Mouse (Mus musculus): ENCODE measurements around the gene Gm5460. TPM values are rescaled to one million over a fixed set of nuclear protein-coding genes. Genes with fewer than 3 reads are reported as not detected.

The Gm5460 gene
- not detected for total RNA-seq (2021)
- long read RNA-seq = 0 reads

- DNase-seq (ENCODE audit: low spot score in 2 of 2) = no peak
These were observed at the start of gene Gm5460 for GRCm38 (mm10) chr14:34016381-34016780. Gene Gm5460, plus strand, starts transcription at chr14:34016758.

GRCm38 (mm10) chr14:33972679-33973078 is 43.9 kb upstream of the Gm5460 start:
- no peak for DNase-seq (ENCODE audit: low spot score in 2 of 2)

GRCm38 (mm10) chr14:33974752-33975151 is 41.8 kb upstream of the Gm5460 start:
- peak in 1 of 2 experiments; percentile 19 for DNase-seq (ENCODE audit: low spot score in 2 of 2)

- DNase-seq (ENCODE audit: low spot score in 2 of 2) = no peak
These were observed 38.8 kb upstream of the Gm5460 start for GRCm38 (mm10) chr14:33977748-33978147.

- DNase-seq (ENCODE audit: low spot score in 2 of 2) = peak in 1 of 2 experiments; percentile 17
These were observed 37.9 kb upstream of the Gm5460 start, which contains the start of gene Zfp488 for GRCm38 (mm10) chr14:33978604-33979059. Gene Zfp488, minus strand, starts transcription at chr14:33978764.

- DNase-seq (ENCODE audit: low spot score in 2 of 2) = no peak
These were observed 27.4 kb upstream of the Gm5460 start for GRCm38 (mm10) chr14:33989201-33989600.

- DNase-seq (ENCODE audit: low spot score in 2 of 2) = no peak
These were observed 24.6 kb upstream of the Gm5460 start for GRCm38 (mm10) chr14:33991971-33992370.

- DNase-seq (ENCODE audit: low spot score in 2 of 2) = no peak
These were observed 23.5 kb upstream of the Gm5460 start for GRCm38 (mm10) chr14:33993051-33993450.

- no peak for DNase-seq (ENCODE audit: low spot score in 2 of 2)
These were observed 22.9 kb upstream of the Gm5460 start for GRCm38 (mm10) chr14:33993521-33994289.

- DNase-seq (ENCODE audit: low spot score in 2 of 2) = no peak
These were observed 19.1 kb upstream of the Gm5460 start for GRCm38 (mm10) chr14:33997427-33997826.

- DNase-seq (ENCODE audit: low spot score in 2 of 2) = no peak
These were observed 16.5 kb upstream of the Gm5460 start for GRCm38 (mm10) chr14:34000076-34000475.

- DNase-seq (ENCODE audit: low spot score in 2 of 2) = no peak
These were observed 15.1 kb upstream of the Gm5460 start for GRCm38 (mm10) chr14:34001445-34001844.

- no peak for DNase-seq (ENCODE audit: low spot score in 2 of 2)
These were observed 14.2 kb upstream of the Gm5460 start for GRCm38 (mm10) chr14:34002358-34002757.

GRCm38 (mm10) chr14:34015063-34015462 is 1.5 kb upstream of the Gm5460 start, which contains the start of gene Gm30083:
Gene Gm30083, minus strand, starts transcription at chr14:34015182.
- DNase-seq (ENCODE audit: low spot score in 2 of 2) = no peak

GRCm38 (mm10) chr14:34016938-34017337 is 380 bp downstream of the Gm5460 start:
- DNase-seq (ENCODE audit: low spot score in 2 of 2) = peak in 1 of 2 experiments; percentile 6

GRCm38 (mm10) chr14:34026710-34027109 is 10.2 kb downstream of the Gm5460 start:
- DNase-seq (ENCODE audit: low spot score in 2 of 2) = no peak

- DNase-seq (ENCODE audit: low spot score in 2 of 2) = no peak
These were observed 17.5 kb downstream of the Gm5460 start for GRCm38 (mm10) chr14:34033841-34034610.

GRCm38 (mm10) chr14:34041241-34041640 is 24.7 kb downstream of the Gm5460 start:
- DNase-seq (ENCODE audit: low spot score in 2 of 2) = no peak

GRCm38 (mm10) chr14:34043341-34043740 is 26.8 kb downstream of the Gm5460 start:
- no peak for DNase-seq (ENCODE audit: low spot score in 2 of 2)

GRCm38 (mm10) chr14:34050101-34050779 is 33.7 kb downstream of the Gm5460 start:
- peak in 1 of 2 experiments; percentile 9 for DNase-seq (ENCODE audit: low spot score in 2 of 2)

- DNase-seq (ENCODE audit: low spot score in 2 of 2) = no peak
These were observed 36.0 kb downstream of the Gm5460 start, which contains the start of gene Antxrl for GRCm38 (mm10) chr14:34052516-34052915. Gene Antxrl, plus strand, starts transcription at chr14:34052707.

Data from layer of hippocampus, adult 18-20 months (tissue).